Comparison of ENCODE assay signal across 32 mouse cellular contexts in the genomic region with DNA sequence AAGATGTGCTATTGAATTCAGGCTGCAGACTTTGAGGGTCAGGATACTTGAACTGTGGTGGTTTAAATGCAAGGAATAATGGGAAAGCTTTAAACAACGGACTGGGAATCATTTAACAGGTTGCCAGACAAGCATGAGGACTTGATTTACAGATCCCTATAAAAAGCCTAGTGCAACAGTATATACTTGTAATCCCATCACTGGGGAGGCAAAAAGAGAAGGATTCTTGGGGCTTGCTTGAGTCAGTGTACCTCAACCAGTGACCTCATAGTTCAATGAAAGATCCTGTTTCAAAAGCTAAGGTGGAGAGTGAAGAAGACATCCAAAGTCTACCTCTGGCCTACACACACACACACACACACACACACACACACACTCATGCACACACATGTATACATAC.
"Had no signal": no experiment of that assay in that cellular context is flagged by ENCODE, and none has a peak within 500 bp of the region (broad histone marks: within the 10 kb centered on the region; RNA-seq: fewer than 3 reads in every experiment).

No protein-coding gene starts in this region.

- H3K9ac ChIP-seq: limb, embryonic 12.5 days; limb, embryonic 13.5 days; limb, embryonic 15.5 days; liver, embryonic 12.5 days; liver, embryonic 13.5 days; liver, embryonic 14.5 days; liver, embryonic 15.5 days; liver, postnatal 0 days; lung, embryonic 14.5 days; lung, embryonic 15.5 days; midbrain, embryonic 12.5 days; midbrain, embryonic 13.5 days; midbrain, embryonic 15.5 days; neural tube, embryonic 12.5 days; neural tube, embryonic 13.5 days had no signal

- H3K36me3 ChIP-seq: limb, embryonic 12.5 days; limb, embryonic 13.5 days; limb, embryonic 15.5 days; liver, embryonic 12.5 days; liver, embryonic 13.5 days; liver, embryonic 15.5 days; lung, embryonic 15.5 days; midbrain, embryonic 10.5 days; midbrain, embryonic 12.5 days; midbrain, embryonic 13.5 days; midbrain, embryonic 15.5 days; neural tube, embryonic 12.5 days; neural tube, embryonic 13.5 days had no signal

- H3K4me2 ChIP-seq: limb, embryonic 12.5 days; limb, embryonic 13.5 days; limb, embryonic 15.5 days; liver, embryonic 11.5 days; liver, embryonic 12.5 days; liver, embryonic 13.5 days; liver, embryonic 15.5 days; lung, embryonic 14.5 days; lung, embryonic 15.5 days; midbrain, embryonic 11.5 days; midbrain, embryonic 12.5 days; midbrain, embryonic 13.5 days; midbrain, embryonic 15.5 days; neural tube, embryonic 12.5 days; neural tube, embryonic 13.5 days had no signal

- ATAC-seq: liver, embryonic 12.5 days; liver, postnatal 0 days; lung, postnatal 0 days; midbrain, embryonic 13.5 days; midbrain, embryonic 15.5 days; midbrain, embryonic 16.5 days had no signal

- H3K4me3 ChIP-seq: limb, embryonic 12.5 days; limb, embryonic 13.5 days; limb, embryonic 15.5 days; liver, embryonic 12.5 days; liver, embryonic 13.5 days; liver, embryonic 15.5 days; lung, embryonic 15.5 days; megakaryocyte, embryonic 14.5 days; midbrain, embryonic 10.5 days; midbrain, embryonic 12.5 days; midbrain, embryonic 13.5 days; midbrain, embryonic 15.5 days; myocyte; neural tube, embryonic 12.5 days; neural tube, embryonic 13.5 days had no signal

- H3K9me3 ChIP-seq: limb, embryonic 12.5 days; limb, embryonic 13.5 days; limb, embryonic 15.5 days; liver, embryonic 12.5 days; liver, embryonic 13.5 days; liver, embryonic 15.5 days; lung, embryonic 15.5 days; midbrain, embryonic 10.5 days; midbrain, embryonic 12.5 days; midbrain, embryonic 13.5 days; midbrain, embryonic 15.5 days; neural tube, embryonic 12.5 days; neural tube, embryonic 13.5 days had no signal

- H3K27ac ChIP-seq: limb, embryonic 12.5 days; limb, embryonic 13.5 days; limb, embryonic 15.5 days; liver, embryonic 12.5 days; liver, embryonic 13.5 days; liver, embryonic 14.5 days; liver, embryonic 15.5 days; lung, embryonic 15.5 days; macrophage; midbrain, embryonic 10.5 days; midbrain, embryonic 12.5 days; midbrain, embryonic 13.5 days; midbrain, embryonic 15.5 days; neural tube, embryonic 12.5 days; neural tube, embryonic 13.5 days had no signal

- H3K4me1 ChIP-seq: limb, embryonic 12.5 days; limb, embryonic 15.5 days; liver, embryonic 12.5 days; liver, embryonic 13.5 days; liver, embryonic 15.5 days; lung, embryonic 15.5 days; megakaryocyte, embryonic 14.5 days; midbrain, embryonic 10.5 days; midbrain, embryonic 12.5 days; midbrain, embryonic 13.5 days; midbrain, embryonic 15.5 days; neural tube, embryonic 12.5 days; neural tube, embryonic 13.5 days had no signal

- DNase-seq: left cerebral cortex, postnatal 4 days; liver; liver, embryonic 13.5 days; liver, postnatal 0 days; lung, adult 18-20 months; lung, adult 2 months; lung, embryonic 14.5 days; lung, postnatal 10 days; lung, postnatal 14 days; lung, postnatal 36 days; lung, postnatal 4 days; midbrain, embryonic 14.5 days had no signal

- H3K27me3 ChIP-seq: limb, embryonic 12.5 days; limb, embryonic 13.5 days; limb, embryonic 15.5 days; liver, embryonic 12.5 days; liver, embryonic 13.5 days; liver, embryonic 15.5 days; lung, embryonic 15.5 days; megakaryocyte, embryonic 14.5 days; midbrain, embryonic 12.5 days; midbrain, embryonic 13.5 days; midbrain, embryonic 15.5 days; neural tube, embryonic 12.5 days; neural tube, embryonic 13.5 days had no signal
